Mouse (Mus musculus) right cerebral cortex, adult 2 months (tissue): ENCODE measurements around the gene Pi4kb.
"Not testable (repeated sequence)": the region's sequence is repeated elsewhere in the genome, so short reads cannot be mapped to it uniquely, and the experiment has no call there.

Experiments used
- DNase-seq, 2 experiments: peaks; one replicate each; pipeline ENCODE4 v3.0.0; 2021 to 2022; ENCODE audit warnings: low spot score in 2 of 2

The Pi4kb gene

GRCm38 (mm10) chr3:94974528-94975422, at the start of gene Pi4kb:
Gene Pi4kb (plus strand): TSS chr3:94974731.
- peak; percentile 75 to 84 for DNase-seq

GRCm38 (mm10) chr3:94926301-94926736, 48.2 kb upstream of the Pi4kb start:
- not testable (repeated sequence) for DNase-seq

DNA sequence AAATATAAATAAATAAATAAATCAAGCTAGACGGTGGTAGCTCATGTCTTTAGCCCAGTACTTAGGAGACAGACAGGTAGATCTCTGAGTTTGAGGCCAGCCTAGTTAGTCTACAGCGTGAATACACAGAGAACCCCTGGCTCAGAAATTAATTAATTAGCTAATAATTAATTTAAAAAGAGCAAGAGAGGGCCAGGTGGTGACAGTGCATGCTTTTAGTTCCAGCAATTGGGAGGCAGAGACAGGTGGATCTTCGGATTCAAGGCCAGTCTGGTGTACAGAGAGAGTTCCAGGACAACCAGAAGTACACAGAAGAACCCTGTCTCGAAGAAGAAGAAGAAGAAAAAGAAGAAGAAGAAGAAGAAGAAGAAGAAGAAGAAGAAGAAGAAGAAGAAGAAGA, 45.6 kb upstream of the Pi4kb start:
- not testable (repeated sequence) for DNase-seq

DNA sequence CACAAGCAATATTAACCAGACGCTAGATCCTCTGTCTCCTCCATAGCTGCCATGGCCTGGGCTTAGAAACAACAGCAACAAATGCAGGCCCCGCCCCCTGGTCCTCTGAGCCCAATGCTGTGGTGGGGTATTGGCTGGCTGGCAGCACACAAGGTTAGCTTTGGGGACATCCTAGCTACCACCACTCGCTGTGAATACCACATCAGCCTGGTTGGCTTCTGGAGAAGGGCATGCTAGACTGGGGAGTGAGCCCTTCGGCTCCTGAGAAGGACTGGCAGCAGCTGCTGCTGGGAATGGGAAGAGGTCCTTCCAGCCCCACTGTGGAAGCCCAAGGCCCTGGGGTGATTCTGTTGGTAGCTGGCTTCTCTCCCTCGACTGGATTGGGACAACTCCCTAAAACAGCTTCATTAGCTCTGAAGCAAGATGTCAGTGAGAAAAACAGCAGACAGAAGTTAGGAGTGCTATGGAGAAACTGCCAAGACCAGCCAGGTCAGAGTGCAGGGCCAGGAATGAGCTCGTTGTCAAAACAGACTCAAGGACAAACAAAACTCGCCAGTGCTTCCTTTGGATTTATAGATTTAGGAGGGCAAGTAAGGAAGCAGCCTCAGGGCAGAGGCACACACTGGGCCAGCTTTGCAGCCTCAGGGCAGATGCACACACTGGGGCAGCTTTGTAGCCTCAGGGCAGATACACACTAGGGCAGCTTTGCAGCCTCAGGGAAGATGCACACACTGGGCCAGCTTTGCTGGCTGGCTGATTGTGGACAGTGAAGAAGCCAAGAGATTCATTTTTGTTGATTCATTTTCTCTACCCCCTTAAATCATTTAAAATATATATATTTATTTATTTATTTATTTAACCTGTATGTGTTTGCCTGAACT, 43.9 kb upstream of the Pi4kb start:
- DNase-seq, result not testable (repeated sequence)

- DNase-seq, result not testable (repeated sequence)
These were observed 43.0 kb upstream of the Pi4kb start for GRCm38 (mm10) chr3:94931427-94932082.

- not testable (repeated sequence) for DNase-seq
These were observed 42.3 kb upstream of the Pi4kb start for GRCm38 (mm10) chr3:94932279-94932678.

GRCm38 (mm10) chr3:94932809-94933564, 41.5 kb upstream of the Pi4kb start, which contains the start of gene Selenbp1:
Gene Selenbp1 (plus strand): TSS chr3:94933056.
- DNase-seq, result peak; percentile 21 to 55

DNA sequence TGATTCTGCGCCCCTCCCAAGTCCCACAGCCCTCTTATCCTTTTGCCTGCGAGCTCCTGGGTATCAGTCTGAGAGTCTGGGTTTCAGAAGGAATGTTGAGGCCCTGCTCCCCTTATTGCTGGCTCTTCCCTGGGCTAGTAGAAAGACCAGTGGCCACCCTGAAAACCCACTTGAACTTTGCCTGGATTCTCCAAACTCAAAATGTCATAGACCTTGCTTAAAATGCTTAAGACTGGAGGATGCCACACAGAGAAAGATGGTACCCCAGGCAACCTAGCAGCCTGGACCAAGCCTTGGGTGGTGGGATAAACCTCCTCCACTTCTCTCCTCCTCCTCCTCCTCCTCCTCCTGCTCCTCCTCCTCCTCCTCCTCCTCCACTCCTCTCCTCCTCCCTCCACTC, 40.9 kb upstream of the Pi4kb start:
- DNase-seq, result not testable (repeated sequence)

GRCm38 (mm10) chr3:94934564-94934963, 40.0 kb upstream of the Pi4kb start:
- DNase-seq, result not testable (repeated sequence)

GRCm38 (mm10) chr3:94935332-94935731, 39.2 kb upstream of the Pi4kb start:
- DNase-seq, result not testable (repeated sequence)

DNA sequence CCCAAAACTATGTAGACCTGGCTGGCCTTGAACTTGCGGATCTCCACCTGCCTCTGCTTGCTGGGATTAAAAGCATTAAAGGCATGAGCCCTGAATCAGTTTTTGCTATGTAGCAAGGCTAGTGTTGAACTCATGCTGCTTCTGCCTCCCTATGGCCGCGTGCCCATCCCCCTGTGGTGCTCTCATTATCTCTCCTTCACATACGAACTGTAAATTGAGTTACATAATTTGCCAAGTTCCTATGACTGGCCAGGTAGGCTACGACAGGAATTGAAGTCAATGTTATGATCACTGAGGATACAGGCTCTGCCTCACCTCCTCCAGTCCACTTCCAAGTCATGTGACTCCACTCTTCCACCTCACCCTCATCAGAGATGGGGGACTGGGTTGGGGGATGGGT, 38.4 kb upstream of the Pi4kb start:
- not testable (repeated sequence) for DNase-seq

- DNase-seq, result not testable (repeated sequence)
These were observed 37.3 kb upstream of the Pi4kb start for GRCm38 (mm10) chr3:94937194-94937593.

GRCm38 (mm10) chr3:94940033-94940432, 34.5 kb upstream of the Pi4kb start:
- DNase-seq, result not testable (repeated sequence)

GRCm38 (mm10) chr3:94942211-94942967, 32.1 kb upstream of the Pi4kb start:
- DNase-seq, result not testable (repeated sequence)

- not testable (repeated sequence) for DNase-seq
These were observed 30.8 kb upstream of the Pi4kb start for GRCm38 (mm10) chr3:94943706-94944105.

GRCm38 (mm10) chr3:94948066-94948614, 26.4 kb upstream of the Pi4kb start:
- DNase-seq, result no peak

- DNase-seq, result no peak
These were observed 24.9 kb upstream of the Pi4kb start for GRCm38 (mm10) chr3:94949645-94950044.

DNA sequence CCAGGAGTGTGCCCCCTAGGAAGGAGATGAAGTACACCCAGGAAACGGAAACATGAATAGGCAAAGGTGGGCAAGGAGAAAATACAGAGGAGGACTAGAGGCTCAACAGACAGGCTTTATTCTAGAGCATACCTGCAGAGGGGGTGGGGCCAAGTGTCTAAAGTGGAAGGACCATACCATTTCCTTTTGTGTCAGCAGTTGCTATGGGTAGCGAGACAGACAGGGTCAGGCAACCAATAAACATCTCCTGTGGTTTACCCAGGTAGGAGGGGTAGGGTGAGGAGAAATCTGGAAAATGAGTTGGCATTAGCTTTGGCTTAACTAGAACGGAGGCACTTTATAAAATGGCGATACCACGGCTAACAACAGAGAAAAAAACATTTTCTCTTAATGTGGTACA, 21.7 kb upstream of the Pi4kb start:
- peak in 1 of 2 experiments; percentile 10 for DNase-seq

GRCm38 (mm10) chr3:94953384-94953763, 21.2 kb upstream of the Pi4kb start:
- DNase-seq, result no peak
